Mouse (Mus musculus) forebrain, embryonic 14.5 days (tissue): ENCODE data around the gene Olfr31. TPM values are rescaled to one million over a fixed set of nuclear protein-coding genes. Genes with fewer than 3 reads are reported as not detected.
A peak's percentile ranks its signal among the peaks of the same experiment; 100 is the strongest.

Source experiments
- ATAC-seq: fragments of 200-750 bp; cut with Nextera tagmentation; 2 replicates; pipeline ENCODE4 v1.8.0; 2017; ENCODE audit warnings: mild to moderate bottlenecking, moderate library complexity
- DNase-seq: peaks from one replicate; pipeline ENCODE4 v3.0.0-alpha.2; 2015; ENCODE audit warnings: low spot score
- H3K27ac ChIP-seq: fragments of 300-500 bp; sonication (generic); 2 replicates; pipeline ENCODE4 v1.5.1; 2014; ENCODE audit warnings: low read depth, mild to moderate bottlenecking, control low read depth, low read length, moderate library complexity
- H3K27me3 ChIP-seq: fragments of 300-500 bp; sonication (generic); replicated peaks from 2 replicates; pipeline ENCODE4 v1.6.1; 2014; ENCODE audit warnings: low read length, control low read depth, mixed read lengths; ENCODE audit not compliant: control insufficient read depth, insufficient read depth
- H3K36me3 ChIP-seq: fragments of 300-500 bp; sonication (generic); 2 replicates; pipeline ENCODE4 v1.6.1; 2014; ENCODE audit warnings: low read length, control low read depth; ENCODE audit not compliant: control insufficient read depth, insufficient read depth
- H3K4me1 ChIP-seq: fragments of 300-500 bp; sonication (generic); 2 replicates; pipeline ENCODE4 v1.6.1; 2014; ENCODE audit warnings: antibody characterized with exemption, low read length, control low read depth; ENCODE audit not compliant: control insufficient read depth, insufficient read depth
- H3K4me2 ChIP-seq: fragments of 300-500 bp; sonication (generic); 2 replicates; pipeline ENCODE4 v1.6.1; 2014; ENCODE audit warnings: mild to moderate bottlenecking, control low read depth, low read length
- H3K4me3 ChIP-seq: fragments of 300-500 bp; sonication (generic); 2 replicates; pipeline ENCODE4 v1.5.1; 2014; ENCODE audit warnings: low read depth, low read length, control low read depth
- H3K9ac ChIP-seq: fragments of 300-500 bp; sonication (generic); 2 replicates; pipeline ENCODE4 v1.6.1; 2014; ENCODE audit warnings: mild to moderate bottlenecking, low read length, control low read depth, moderate library complexity
- H3K9me3 ChIP-seq: fragments of 300-500 bp; sonication (generic); replicated peaks from 2 replicates; pipeline ENCODE4 v1.6.1; 2016; ENCODE audit warnings: low read length, control low read depth, mixed read lengths; ENCODE audit not compliant: control insufficient read depth
- WGBS: fragments of 180-500 bp; shearing (Covaris S2); extraction: QIAGEN DNeasy Blood & Tissue Kit; methylation state at CpG from one replicate; pipeline ENCODE4 v1.1.7; 2014; 5-methylcytosine and 5-hydroxymethylcytosine counted together
- polyA plus RNA-seq: library from polyadenylated mRNA; unstranded; fragments of >200 nt; fragmentation: Nextera tagmentation; extraction: Ambion mirVana; gene quantifications from 2 replicates; pipeline ENCODE4 v1.2.1, GENCODE M21; 2014

Olfr31 gene
- polyA plus RNA-seq: not detected in 2 replicates

DNA sequence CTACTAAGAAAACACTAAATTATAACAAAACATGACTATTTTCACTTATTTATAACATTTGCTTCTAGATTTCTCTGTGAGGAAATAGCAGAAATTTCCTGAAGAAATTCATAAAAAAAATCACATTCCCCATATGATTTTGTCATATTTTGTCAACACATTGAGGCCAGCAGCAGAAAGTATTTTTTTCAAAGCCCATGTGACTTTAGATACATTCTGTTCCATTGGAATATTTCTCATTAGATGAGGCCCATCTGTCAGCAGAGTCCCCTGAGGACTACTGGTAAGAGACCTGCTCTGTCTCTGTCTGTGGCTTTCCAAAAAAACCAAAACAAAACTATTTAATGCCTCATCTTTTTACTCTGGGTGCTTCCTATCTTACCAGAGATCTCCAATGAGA is at the start of gene Olfr31:
Gene Olfr31, plus strand, starts transcription at position 301 of the 400 bp plus-strand sequence.
- H3K4me3 ChIP-seq: no peak within 1 kb of the TSS
- no peak within 1 kb of the TSS for H3K9ac ChIP-seq
- no peak for ATAC-seq

DNA sequence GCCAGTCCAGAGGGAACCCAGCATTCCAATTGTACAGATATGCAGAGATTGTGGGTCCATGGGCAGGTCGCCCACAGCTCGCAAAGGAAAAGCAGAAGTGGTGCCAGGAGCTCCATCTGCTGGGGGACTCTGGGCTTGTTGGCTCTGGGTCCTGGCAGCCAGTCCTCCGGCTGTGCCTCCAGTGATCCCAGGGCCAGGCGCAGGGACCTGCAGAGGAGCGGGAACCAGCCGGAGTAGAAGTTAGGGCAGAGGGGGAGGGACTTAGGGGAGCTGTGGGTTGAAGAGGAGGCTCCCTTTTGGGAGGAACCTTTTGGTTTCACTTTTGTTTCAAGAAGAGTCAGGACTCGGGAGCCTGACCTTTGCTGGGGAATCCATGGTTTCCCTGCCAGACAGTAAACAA is 28.2 kb upstream of the Olfr31 start:
- 73% methylated on average over 7 of the region's 7 CpGs for WGBS
- H3K4me3 ChIP-seq: no peak overlapping the region
- no peak for DNase-seq

More for the DNA sequence above, at the start of gene Olfr31:
- Histone ChIP-seq H3K27me3 (no peaks in the 10 kb centered on the region), H3K9me3 (0 out of 2 replicates have a peak, but pooled peaks cover 2% of the 10 kb centered on the region), H3K36me3 (no peaks in the 10 kb centered on the region), H3K27ac (no peak within 1 kb of the TSS), H3K4me2 (no peak within 1 kb of the TSS), H3K4me1 (no peaks in the 10 kb centered on the region)
- no peak for DNase-seq

DNA sequence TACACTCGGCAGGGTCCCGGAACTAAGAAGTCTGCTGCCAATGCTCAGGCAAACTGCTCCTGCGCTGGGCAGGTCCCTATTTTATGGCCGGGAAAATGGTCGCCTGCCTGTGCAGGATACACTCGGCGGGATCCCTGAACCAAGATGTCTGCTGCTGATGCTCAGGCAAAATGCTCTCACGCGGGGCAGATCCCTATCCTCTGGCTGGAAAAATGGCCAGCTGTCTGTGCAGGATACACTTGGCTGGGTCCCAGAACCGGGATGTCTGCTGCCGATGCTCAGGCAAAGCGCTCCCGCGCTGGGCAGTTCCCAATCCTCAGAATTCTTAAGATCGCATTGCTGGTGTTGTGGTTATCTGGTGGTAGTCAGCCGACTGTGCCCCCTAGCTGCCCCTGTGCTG is 13.7 kb upstream of the Olfr31 start:
- no peaks in the 10 kb centered on the region for H3K27me3 ChIP-seq
- H3K4me3 ChIP-seq: no peak overlapping the region
- H3K9ac ChIP-seq: no peak overlapping the region
- H3K36me3 ChIP-seq: no peaks in the 10 kb centered on the region
- no peaks in the 10 kb centered on the region for H3K4me1 ChIP-seq
- H3K27ac ChIP-seq: no peak overlapping the region
- DNase-seq: no peak
- no peak for ATAC-seq
- no peak overlapping the region for H3K4me2 ChIP-seq
- WGBS: 65% methylated on average over 16 of the region's 16 CpGs
- H3K9me3 ChIP-seq: no peaks in the 10 kb centered on the region

More for the DNA sequence above, 28.2 kb upstream of the Olfr31 start:
- no peak for ATAC-seq
- no peak overlapping the region for H3K4me2 ChIP-seq
- H3K9me3 ChIP-seq: no peaks in the 10 kb centered on the region
- no peaks in the 10 kb centered on the region for H3K27me3 ChIP-seq
- H3K9ac ChIP-seq: no peak overlapping the region
- H3K27ac ChIP-seq: no peak overlapping the region
- no peaks in the 10 kb centered on the region for H3K4me1 ChIP-seq
- no peaks in the 10 kb centered on the region for H3K36me3 ChIP-seq

DNA sequence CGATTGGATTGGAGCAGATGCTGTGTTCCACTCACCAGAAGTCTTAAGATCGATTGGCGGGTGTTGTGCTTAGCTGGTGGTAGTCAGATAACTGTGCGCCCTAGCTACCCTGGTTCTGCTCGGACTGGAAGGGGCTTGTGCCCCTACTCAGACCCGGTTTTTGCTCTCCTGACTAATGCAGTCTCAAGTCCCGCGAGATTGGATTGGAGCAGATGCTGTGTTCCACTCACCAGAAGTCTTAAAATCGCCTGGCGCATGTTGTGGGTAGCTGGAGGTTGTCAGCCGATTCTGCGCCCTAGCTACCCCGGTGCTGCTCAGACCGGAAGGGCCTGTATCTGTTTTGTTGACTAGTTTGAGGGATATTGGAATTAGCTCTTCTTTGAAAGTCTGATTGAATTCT is 13.2 kb upstream of the Olfr31 start:
- no peak for DNase-seq
- no peaks in the 10 kb centered on the region for H3K9me3 ChIP-seq

DNA sequence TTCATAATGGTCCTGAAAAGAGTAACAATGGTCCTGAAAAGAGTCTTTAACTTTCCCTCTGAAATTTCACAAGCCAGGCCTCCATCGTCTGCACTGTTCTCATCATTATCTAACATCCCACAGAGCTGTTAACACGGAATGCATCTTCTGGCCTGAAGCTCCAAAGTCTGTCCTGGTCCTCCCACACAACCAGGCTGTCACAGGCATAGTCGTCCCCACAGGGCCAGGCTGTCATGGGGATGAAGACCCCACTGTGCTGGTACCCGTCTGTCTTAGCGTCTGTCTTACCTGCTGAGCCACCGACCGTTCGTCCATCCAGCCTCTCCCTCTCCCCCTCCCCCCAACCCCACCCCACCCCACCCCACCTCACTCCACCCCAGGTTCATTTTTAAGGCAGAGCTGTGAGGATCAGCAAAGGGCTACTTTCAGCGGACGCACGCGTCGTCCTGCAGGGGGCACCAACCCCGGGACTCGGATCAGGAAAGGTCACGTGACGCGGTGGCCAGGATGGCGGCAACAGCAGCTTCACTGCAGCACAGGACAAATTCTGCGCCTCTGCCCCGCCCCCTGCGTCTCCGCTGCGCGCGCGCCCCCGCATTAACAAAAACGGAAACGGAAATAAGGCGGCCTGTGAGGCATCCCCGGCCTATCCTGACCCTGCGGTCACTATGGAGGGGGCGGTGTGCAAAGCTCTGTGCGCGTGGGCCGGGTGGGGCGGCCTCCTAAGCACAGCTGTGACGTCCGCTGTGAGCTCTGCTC is 22.7 kb downstream of the Olfr31 start:
- Histone ChIP-seq H3K36me3 (no peaks in the 10 kb centered on the region), H3K27ac (peak overlapping the region; percentile 35), H3K4me1 (no peaks in the 10 kb centered on the region), H3K4me2 (peak overlapping the region; percentile 71), H3K9ac (peak overlapping the region; percentile 69), H3K4me3 (peak overlapping the region; percentile 60), H3K27me3 (no peaks in the 10 kb centered on the region), H3K9me3 (peaks cover 20% of the 10 kb centered on the region)
- 5% methylated on average over 39 of the region's 40 CpGs for WGBS
- peak; percentile 81 for ATAC-seq
- DNase-seq: peak; percentile 91

More for the DNA sequence above, 13.2 kb upstream of the Olfr31 start:
- H3K36me3 ChIP-seq: no peaks in the 10 kb centered on the region
- H3K4me3 ChIP-seq: no peak overlapping the region
- H3K27me3 ChIP-seq: no peaks in the 10 kb centered on the region
- WGBS: 63% methylated on average over 14 of the region's 14 CpGs
- H3K27ac ChIP-seq: no peak overlapping the region
- H3K9ac ChIP-seq: no peak overlapping the region
- H3K4me2 ChIP-seq: no peak overlapping the region
- no peaks in the 10 kb centered on the region for H3K4me1 ChIP-seq
- ATAC-seq: no peak

DNA sequence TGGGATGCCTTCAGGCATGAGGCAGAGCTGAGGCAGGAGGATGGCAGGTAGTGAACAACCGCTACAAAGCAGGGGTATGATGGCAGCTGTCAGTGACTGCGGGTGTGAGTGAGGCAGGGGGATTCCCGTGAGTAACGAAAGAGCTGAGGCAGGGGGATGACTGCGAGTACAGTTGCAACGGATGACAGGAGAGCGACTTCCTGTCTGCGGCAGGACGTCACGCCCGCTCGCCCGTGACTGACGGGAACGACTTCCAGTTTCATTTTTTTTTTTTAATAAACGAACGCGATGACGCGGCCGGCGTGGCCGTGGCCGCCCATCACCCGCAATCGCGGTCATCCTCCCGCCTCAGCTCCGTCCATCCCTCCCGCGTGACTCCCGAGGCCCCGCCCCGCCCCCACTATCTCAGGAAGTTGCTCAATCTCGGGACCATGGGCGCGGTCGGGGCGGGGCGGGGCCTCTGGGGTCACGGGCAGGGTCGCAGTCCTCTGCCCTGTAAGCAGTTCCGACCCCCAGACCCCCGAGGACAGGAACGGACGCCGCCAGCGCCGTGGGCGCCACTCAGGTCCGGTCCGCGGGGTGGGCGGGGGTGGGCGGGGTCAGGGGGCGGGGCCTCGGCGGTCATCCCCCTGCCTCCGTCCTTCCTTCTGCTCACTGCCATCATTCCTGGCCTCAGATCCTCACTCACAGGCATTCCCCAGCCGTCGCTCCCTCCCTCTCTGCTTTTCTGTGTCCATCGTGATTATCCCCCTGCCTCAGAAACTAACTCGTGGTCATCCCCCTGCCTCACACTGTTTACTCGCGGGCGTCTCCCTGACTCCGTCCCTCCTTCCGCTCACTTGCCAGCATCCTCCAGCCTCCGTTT is 23.6 kb downstream of the Olfr31 start, which contains the start of gene Il3ra:
Gene Il3ra, plus strand, starts transcription at position 328 of the 865 bp plus-strand sequence.
- Histone ChIP-seq H3K27ac (peak within 1 kb of the TSS; percentile 35), H3K4me2 (peak within 1 kb of the TSS; percentile 71), H3K4me1 (no peaks in the 10 kb centered on the region), H3K4me3 (peak within 1 kb of the TSS; percentile 60), H3K27me3 (no peaks in the 10 kb centered on the region), H3K9ac (peak within 1 kb of the TSS; percentile 69), H3K36me3 (no peaks in the 10 kb centered on the region), H3K9me3 (peaks cover 24% of the 10 kb centered on the region)
- DNase-seq: peak; percentile 81
- peak; percentile 51 for ATAC-seq
- 4% methylated on average over 55 of the region's 69 CpGs for WGBS

DNA sequence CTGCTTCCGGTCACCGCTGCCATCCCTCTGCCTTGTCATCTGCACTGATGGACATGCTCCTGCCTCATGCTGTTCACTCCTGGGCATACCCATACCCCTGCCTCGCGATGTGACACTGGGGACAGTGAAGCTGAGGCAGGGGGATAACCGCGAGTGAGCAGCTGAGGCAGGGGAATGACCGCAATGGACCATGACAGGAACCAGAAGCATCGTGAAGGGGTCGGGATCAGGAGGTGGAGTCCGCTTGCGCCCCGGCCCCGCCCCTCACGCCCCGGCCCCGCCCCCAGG is 24.1 kb downstream of the Olfr31 start:
- Histone ChIP-seq H3K4me1 (no peaks in the 10 kb centered on the region), H3K4me2 (peak overlapping the region; percentile 71), H3K27ac (no peak overlapping the region), H3K36me3 (no peaks in the 10 kb centered on the region), H3K9me3 (peaks cover 28% of the 10 kb centered on the region), H3K9ac (0 out of 2 replicates have a peak overlapping the region, but pooled peaks have one; percentile 69), H3K27me3 (no peaks in the 10 kb centered on the region), H3K4me3 (peak overlapping the region; percentile 60)
- DNase-seq: no peak
- WGBS: 29% methylated on average over 16 of the region's 16 CpGs
- no peak; the same call in 1 of the 2 replicates for ATAC-seq

DNA sequence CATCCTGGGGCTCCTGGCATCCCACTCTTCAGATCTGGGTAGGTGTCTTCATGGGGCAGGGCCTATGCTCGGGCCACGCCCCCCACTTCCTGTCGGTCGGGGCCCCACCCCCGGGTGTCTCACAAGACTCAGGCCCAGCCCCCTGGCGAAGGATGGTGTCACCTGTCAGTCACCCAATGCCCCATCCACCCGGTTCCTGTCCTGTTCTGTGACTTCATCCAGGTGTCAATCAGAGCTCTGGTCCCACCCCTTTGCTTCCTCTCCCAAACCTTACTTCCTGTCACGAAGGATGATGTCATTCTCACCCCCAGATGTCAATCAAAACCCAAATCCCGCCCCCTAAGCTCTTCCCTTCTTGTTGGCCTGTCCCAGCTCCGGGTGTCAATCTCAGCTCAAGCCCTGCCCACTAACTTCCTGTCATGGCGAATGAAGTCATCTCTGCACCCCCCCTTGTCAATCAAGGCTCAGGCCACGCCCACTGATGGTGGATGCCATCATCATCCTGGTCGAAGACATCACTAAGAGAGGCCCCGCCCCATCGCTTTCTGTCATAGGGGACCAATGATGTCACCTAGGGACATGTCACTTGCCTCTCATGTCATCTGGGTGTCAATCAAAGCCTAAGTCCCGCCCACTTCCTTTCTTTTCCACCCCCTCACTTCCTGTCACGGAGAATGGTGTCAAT is 24.7 kb downstream of the Olfr31 start:
- H3K9me3 ChIP-seq: peaks cover 30% of the 10 kb centered on the region
- no peak for ATAC-seq
- DNase-seq: peak; percentile 31

More for the DNA sequence above, 24.7 kb downstream of the Olfr31 start:
- Histone ChIP-seq H3K4me3 (peak overlapping the region; percentile 60; the same call in 1 of the 2 replicates), H3K27me3 (no peaks in the 10 kb centered on the region), H3K9ac (no peak overlapping the region), H3K4me2 (no peak overlapping the region), H3K36me3 (no peaks in the 10 kb centered on the region), H3K4me1 (no peaks in the 10 kb centered on the region), H3K27ac (no peak overlapping the region)
- 84% methylated on average over 17 of the region's 17 CpGs for WGBS
